Mouse (Mus musculus) layer of hippocampus, adult 9-10 months (tissue): Measurements from ENCODE around the gene Cfap65.
A peak's percentile ranks its signal among the peaks of the same experiment; 100 is the strongest.

ENCODE experiments used
- DNase-seq: peaks from one replicate; pipeline ENCODE4 v3.0.0; 2022; ENCODE audit warnings: low spot score

Gene Cfap65

GRCm38 (mm10) chr1:74936221-74936830 is 927 bp upstream of the Cfap65 start:
- no peak for DNase-seq

DNA sequence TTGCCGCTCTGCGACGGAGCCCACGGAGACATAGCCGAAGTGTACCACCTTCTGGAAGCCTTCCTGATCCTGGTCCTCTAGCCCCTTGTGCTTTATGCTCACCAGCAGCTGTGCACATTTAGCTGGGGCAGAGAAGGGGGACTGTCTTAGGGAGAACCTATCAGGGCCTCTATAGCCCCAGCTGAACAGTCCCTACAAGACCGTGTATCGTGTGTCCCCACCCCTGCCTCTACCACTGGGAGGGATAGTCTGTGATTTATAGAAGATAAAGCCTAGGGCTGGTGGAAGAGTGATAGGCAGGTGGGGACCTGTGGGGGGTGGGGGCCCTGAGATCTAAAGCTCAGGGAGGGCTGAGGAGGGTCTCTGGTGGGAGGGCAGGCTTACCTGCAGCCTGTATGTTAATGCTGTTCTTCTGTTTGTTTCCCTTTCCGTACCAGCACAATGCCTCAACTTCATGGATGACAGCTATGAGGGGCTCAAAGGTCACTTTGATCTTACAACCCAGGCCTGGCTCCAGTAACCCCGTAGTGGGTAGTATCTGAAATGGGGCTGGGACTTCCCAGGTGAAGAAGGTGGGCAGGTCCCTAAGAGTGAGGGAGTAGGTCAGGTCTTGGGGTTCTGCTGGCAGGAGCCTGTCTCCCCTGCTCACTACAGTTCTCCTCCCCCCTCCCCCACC is 7.6 kb downstream of the Cfap65 start:
- DNase-seq: no peak

DNA sequence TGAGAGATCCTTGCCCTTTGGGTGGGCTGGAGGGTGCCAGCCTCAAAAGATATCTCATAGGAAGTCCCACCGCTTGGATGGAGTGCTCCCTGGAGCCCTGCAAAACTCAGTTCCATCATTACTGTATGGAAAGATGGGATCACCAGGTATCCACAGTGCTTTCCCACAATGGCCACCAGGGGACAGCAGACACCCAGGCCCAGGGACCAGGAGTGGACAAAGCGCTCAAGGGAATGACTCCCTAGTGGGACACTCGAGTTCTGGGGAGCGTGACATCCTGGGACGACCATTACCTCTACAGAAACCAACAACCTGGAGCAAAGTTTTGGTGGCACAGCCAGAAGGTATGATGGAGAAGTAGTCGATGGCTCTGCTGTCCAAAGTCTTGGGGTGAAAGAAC is 8.7 kb downstream of the Cfap65 start:
- no peak for DNase-seq

DNA sequence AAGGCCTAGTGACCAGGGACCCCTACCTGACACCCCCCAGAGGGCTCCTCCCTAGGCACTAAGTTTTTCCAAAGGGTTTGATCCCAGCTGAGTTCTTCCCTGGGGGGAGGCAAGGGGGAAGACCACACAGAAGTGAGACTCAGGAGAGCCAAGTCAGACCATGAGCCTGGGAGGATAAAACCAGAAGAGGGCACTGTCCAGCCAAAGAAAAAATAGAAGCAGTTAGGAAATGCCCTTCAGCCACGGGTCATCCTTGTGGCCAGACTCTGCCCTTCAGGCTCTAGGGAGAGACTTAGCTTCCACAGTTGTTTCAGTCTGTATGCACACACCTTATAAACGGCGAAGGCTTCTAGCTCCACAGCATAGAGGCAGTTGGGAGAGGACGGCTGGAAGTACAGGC is 10.9 kb downstream of the Cfap65 start:
- no peak for DNase-seq

GRCm38 (mm10) chr1:74915706-74916105 is 19.7 kb downstream of the Cfap65 start:
- DNase-seq: no peak

- no peak for DNase-seq
Observed at GRCm38 (mm10) chr1:74902191-74902590, 33.2 kb downstream of the Cfap65 start.

GRCm38 (mm10) chr1:74901686-74902085 is 33.7 kb downstream of the Cfap65 start:
- DNase-seq: peak; percentile 48

DNA sequence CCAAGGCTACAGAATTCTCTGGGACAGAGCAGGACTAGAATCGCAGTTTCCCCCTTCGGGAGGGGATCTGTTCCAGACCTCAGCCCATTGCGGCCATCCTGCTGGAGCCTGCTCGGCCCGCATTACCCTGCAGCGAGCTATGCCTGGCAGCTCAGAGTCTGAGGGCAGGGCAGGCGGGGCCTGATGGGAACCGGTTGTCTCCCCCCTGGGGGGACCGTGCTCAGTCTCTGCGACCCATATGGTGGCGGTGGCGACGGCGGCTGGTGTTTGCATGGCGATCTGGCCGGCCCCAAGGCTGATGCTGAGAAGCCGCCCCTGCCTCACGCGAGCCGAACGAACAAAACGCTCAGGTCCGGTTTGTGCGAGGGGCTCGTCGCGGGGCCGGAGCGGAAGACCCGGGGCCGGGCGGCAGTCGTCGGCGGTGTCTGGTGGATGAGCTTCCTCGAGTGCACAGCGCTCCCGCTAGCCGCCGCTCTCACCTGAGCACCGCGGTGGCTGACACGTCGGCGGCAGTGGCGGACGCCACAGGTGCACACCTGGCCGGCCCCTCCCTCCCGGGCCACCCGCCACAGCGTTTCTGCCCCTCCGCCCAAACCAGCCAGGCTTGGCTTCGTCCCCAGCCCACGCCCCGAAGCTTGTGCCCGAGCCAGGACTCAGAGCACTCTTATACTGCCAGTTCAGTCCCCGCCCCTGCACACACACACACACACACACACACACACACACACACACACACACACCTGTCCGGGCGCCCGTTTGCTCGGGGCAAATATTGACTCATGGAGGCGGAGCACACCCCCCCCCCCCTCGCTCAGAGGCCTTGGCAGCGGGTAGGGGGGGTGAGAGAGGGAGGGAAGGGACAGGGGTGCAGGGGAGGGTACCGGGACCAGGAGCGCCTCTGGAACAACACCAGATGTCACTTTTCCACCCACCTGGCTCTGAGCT is 34.8 kb downstream of the Cfap65 start:
- DNase-seq: no peak

DNA sequence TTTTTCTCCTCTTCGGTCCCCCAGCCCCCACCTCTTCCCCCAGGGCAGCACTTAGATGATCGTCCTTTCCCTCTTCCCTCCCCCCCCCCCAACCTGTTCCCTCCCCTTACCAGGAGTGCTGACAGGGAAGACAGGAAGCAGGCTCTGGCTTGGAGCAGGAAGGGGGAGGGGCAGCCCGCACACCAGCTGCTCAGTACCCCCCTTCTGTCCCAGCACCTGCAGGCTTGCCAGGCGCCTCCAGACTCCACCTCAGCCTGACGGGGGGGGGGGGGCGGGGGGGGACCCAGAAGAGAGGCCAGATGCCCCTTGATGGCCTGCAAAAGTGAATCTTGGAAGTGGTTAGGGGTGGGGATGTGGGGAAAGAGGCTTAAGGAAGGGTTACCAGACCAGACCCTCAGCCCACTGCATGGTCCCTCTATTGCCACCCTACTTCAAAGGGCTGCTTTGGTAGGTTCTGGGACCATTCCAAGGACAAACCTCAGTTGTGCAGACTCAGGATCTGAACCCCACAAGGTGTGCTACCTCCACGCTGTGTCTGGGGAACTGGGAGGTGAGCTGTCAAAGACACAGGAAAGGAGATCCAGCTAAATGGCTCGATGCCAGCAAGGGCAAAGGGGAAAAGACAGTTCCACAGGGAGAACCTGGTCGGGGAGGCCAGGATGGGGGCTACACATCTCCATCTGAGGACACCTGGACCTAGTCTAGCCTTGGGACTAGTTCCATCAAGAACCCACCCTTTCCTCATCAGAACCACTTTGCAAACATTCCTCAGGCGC is 36.6 kb downstream of the Cfap65 start:
- no peak for DNase-seq

- no peak for DNase-seq
Observed at GRCm38 (mm10) chr1:74897976-74898375, 37.4 kb downstream of the Cfap65 start.

- DNase-seq: no peak
Observed at GRCm38 (mm10) chr1:74894966-74895365, 40.4 kb downstream of the Cfap65 start.

GRCm38 (mm10) chr1:74893134-74893855 is 42.1 kb downstream of the Cfap65 start, which contains the start of gene Cryba2:
Gene Cryba2, minus strand, starts transcription at chr1:74893143.
- no peak for DNase-seq

GRCm38 (mm10) chr1:74892351-74893133 is 42.9 kb downstream of the Cfap65 start:
- no peak for DNase-seq

- no peak for DNase-seq
Observed at GRCm38 (mm10) chr1:74891513-74891912, 43.9 kb downstream of the Cfap65 start.

DNA sequence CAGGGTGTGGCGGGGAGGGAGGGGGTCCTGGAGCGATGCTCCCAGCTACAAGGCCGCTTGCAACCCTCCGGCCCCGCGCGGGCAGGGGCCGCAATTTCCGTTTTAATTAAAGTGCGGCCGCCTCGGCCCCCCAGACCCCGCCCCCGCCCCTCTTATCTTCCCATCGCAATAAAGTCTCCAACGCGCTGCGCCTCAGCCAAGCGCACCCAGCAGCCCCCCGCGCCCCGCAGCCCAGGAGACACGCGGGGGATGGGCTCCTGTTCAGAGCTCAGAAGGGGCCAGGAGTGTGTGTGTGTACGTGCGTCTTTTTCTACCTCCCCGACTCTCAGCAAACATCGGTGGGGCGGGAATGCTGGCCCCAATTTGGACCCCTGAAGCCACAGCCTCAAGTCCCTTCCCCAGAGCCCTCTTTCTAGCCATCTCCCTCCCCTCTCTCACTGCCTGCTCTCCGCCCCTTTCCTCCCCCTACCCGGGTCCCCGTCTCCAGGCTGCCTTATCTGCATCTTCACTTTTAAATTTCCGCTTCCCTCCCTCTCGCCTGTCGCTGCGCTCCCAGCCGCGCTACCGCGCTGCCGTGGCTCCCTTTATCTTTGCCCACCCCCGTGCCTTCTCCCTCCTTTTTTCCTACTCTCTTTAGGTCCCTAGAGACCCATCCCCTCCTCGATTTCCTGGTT is 49.9 kb downstream of the Cfap65 start, which contains the start of gene Fev:
Gene Fev (minus strand): TSS at position 51 of the 674 bp plus-strand sequence.
- no peak for DNase-seq

DNA sequence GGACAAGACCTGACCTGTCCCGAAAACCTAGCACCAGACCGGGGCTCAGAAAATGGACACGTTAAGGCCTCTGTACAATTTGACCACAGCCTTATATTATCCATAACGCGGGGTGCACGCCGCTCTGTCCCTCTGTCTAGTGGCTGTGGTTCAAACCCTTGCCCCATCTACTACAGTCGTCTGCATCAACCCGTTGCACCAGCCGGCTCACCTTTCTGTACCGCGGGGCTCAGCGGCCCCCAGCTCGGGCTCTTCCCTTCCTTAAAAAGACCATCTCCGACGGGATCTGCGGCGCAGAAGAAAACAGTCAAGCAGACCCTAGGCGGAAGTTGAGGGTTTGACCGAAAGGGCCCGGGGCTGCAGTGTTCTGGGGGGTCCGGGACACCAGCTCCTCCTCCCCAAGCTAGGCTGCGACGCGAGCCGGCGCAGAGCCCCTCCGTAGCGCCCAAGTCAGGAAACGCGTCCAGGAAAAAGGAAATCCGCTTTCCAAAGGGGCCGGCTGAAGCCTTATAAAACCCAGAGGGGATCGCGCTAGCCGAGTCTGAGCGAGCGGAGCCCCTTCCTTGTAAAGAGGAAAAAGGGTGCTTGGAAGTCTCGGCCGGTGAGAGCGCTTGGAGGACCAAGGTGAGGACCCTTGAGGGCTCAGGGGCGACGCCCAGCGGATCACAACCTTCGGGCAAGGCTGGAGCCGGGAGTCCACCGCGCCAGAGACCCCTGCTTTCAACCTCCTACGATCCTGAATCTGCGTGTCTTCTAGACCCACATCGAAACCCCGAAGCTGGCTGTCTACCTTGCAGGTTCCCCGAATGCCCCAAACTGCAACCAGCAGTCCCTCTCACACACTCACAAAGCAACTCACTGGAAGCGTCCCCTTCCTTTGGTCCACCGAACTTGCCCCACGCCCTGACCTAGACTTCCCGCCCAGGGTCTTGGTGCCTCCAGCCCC is 50.9 kb downstream of the Cfap65 start:
- no peak for DNase-seq

DNA sequence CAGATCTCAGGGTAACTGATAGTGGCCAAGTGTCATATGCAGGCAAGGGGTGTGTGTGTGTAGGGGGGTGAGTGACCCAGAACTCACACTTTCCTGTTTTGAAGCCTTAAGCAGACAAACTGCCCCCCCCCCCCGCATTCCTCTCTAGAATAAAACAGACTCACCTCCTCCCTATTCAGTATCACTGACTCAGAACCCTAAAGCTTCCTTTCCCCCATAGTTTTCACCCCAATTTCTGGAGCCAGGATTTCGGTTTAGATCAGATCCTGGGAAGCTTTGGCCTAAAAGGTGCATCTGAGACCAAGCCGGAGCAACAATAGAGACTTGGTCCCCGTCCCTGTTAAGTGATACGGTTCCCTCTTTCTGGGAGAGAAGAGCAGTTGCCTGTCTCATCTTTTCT is 52.0 kb downstream of the Cfap65 start:
- no peak for DNase-seq

DNA sequence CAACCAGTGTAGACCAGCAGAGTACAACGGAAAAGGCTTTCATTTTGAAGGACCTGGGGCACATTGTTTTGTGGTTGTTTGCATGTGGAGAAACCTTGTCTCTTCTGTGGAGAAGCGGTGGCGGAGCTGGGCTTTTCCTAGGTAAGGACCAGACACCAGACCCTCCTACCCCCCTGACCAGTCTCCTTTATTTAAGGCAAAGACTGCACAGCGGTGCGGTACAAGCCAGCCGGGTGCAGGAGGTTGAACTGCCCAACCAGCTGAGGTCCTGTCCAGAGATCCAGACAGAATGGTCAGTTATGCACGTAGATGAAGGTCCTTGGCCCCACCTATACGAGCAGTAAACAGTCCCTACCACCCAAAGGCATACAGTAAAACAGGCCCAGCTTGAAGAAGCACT is 52.6 kb downstream of the Cfap65 start:
- no peak for DNase-seq
